ENCODE assay signal across 9 mouse cellular contexts in the genomic region with DNA sequence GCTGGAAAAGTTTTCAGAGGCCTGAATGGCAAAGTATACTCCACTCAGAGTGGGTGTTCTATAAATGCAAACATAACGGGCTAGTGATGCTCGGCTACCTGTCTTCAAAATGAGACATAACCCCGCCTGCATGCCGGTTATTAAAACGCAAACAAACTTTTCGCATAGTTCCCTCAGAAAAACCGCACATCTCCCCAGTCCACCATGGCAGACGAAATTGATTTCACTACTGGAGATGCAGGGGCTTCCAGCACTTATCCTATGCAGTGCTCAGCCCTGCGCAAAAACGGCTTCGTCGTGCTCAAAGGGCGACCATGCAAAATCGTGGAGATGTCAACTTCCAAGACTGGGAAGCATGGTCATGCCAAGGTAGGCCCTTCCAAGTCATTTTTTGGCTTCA. TPM values are rescaled to one million over a fixed set of nuclear protein-coding genes. Genes with fewer than 3 reads are reported as not detected.
DNase-seq lines count a peak whose midpoint lies in the region; ATAC-seq and TF ChIP-seq lines count a peak whose summit lies in the region.
"Had no signal": no experiment of that assay in that cellular context is flagged by ENCODE, and none has a peak within 500 bp of the region (broad histone marks: within the 10 kb centered on the region; RNA-seq: fewer than 3 reads in every experiment).

No protein-coding gene starts in this region.

- DNase-seq in heart, adult 2 months = no peak
- no peak for DNase-seq in heart, postnatal 36 days
- DNase-seq in G1E (ENCODE audit: low spot score) = no peak
- no peak for DNase-seq in heart, postnatal 0 days (ENCODE audit: low spot score)
- no peak for DNase-seq in frontal cortex, postnatal 36 days (ENCODE audit: low spot score in 2 of 2)
- DNase-seq in cerebellum, adult 18-20 months = no peak
- no peak for DNase-seq in retina, embryonic 14.5 days (ENCODE audit: low spot score)

- H3K4me1 ChIP-seq in heart, adult 2 months (ENCODE audit: control insufficient read depth, insufficient read depth, low read length) = peaks cover 2% of the 10 kb centered on the region
- H3K4me1 ChIP-seq in G1E (ENCODE audit: insufficient read depth, low read depth, low read length) = peaks cover 79% of the 10 kb centered on the region
- peaks cover 10% of the 10 kb centered on the region; the same call in 1 of the 2 replicates for H3K4me1 ChIP-seq in heart, postnatal 0 days (ENCODE audit: control insufficient read depth, insufficient read depth)

- intact Hi-C loops in heart, adult 2 months (cut with DNase I) = loop anchor here (2.0 kb wide), 1 partner anchor 23 kb away; the partner anchor contains the start of gene Rpl22l1
- intact Hi-C loops in heart, postnatal 36 days (cut with DNase I) = loop anchor here (2.0 kb wide), 1 partner anchor 23 kb away; the partner anchor contains the start of gene Rpl22l1

- TF ChIP-seq POLR2A in heart, adult 2 months (IDR thresholded peaks at IDR 0.05; ENCODE audit: insufficient read depth, low read depth, low read length) = no peak

- whole genome bisulfite sequencing in heart, adult 2 months = 32% methylated on average over 14 of the region's 14 CpGs
- 21% methylated on average over 14 of the region's 14 CpGs for WGBS in heart, postnatal 0 days
- WGBS in macrophage (ENCODE audit: missing documents) = 45% methylated on average over 14 of the region's 14 CpGs

- H3K36me3 ChIP-seq in heart, adult 2 months (ENCODE audit: control insufficient read depth, insufficient read depth, low read length) = no peaks in the 10 kb centered on the region
- H3K36me3 ChIP-seq in G1E (replicated peaks) = peaks cover 32% of the 10 kb centered on the region
- no peaks in the 10 kb centered on the region for H3K36me3 ChIP-seq in heart, postnatal 0 days (replicated peaks; ENCODE audit: control insufficient read depth, insufficient read depth, low read length)
- H3K36me3 ChIP-seq in macrophage (ENCODE audit: inconsistent target) = no peaks in the 10 kb centered on the region

- no peak for TF ChIP-seq EP300 in heart, adult 2 months (IDR thresholded peaks at IDR 0.05; ENCODE audit: insufficient read depth, low read depth, low read length)
- no peak for TF ChIP-seq EP300 in heart, postnatal 0 days (IDR thresholded peaks at IDR 0.05; ENCODE audit: low read depth)

- no peak for TF ChIP-seq CTCF in heart, adult 2 months (IDR thresholded peaks at IDR 0.05)
- TF ChIP-seq CTCF in G1E (IDR thresholded peaks at IDR 0.05; ENCODE audit: low read depth, low read length) = no peak
- TF ChIP-seq CTCF in heart, postnatal 0 days (IDR thresholded peaks at IDR 0.05; ENCODE audit: low read depth) = no peak

- H3K79me2 ChIP-seq in heart, adult 2 months (replicated peaks; ENCODE audit: control insufficient read depth, insufficient read depth, low read length) = no peaks in the 10 kb centered on the region
- no peaks in the 10 kb centered on the region for H3K79me2 ChIP-seq in macrophage (ENCODE audit: inconsistent target)

- H3K27me3 ChIP-seq in heart, adult 2 months (ENCODE audit: control insufficient read depth, insufficient read depth, low read length) = no peaks in the 10 kb centered on the region
- no peaks in the 10 kb centered on the region for H3K27me3 ChIP-seq in G1E (ENCODE audit: insufficient read depth, low read length)
- no peaks in the 10 kb centered on the region for H3K27me3 ChIP-seq in heart, postnatal 0 days (ENCODE audit: control insufficient read depth, insufficient read depth, low read length)
- H3K27me3 ChIP-seq: CH12.LX had no signal

- H3K4me3 ChIP-seq in heart, adult 2 months = peak overlapping the region; percentile 69
- H3K4me3 ChIP-seq in G1E (ENCODE audit: low read depth, low read length) = peak overlapping the region; percentile 97
- H3K4me3 ChIP-seq in heart, postnatal 0 days (ENCODE audit: low read depth, low read length) = peak overlapping the region; percentile 81
- peak overlapping the region; percentile 10; the same call in 1 of the 2 replicates for H3K4me3 ChIP-seq in macrophage (ENCODE audit: inconsistent target)

- no peak overlapping the region for H3K27ac ChIP-seq in heart, adult 2 months
- no peak overlapping the region for H3K27ac ChIP-seq in heart, postnatal 0 days (ENCODE audit: low read depth)
- no peak overlapping the region for H3K27ac ChIP-seq in macrophage

- H3K9me3 ChIP-seq in G1E (replicated peaks) = peaks cover 4% of the 10 kb centered on the region; the same call in 1 of the 2 replicates
- no peaks in the 10 kb centered on the region for H3K9me3 ChIP-seq in heart, postnatal 0 days (replicated peaks; ENCODE audit: control insufficient read depth, low read length)

- no peak for ATAC-seq in G1E (ENCODE audit: extremely low read depth, insufficient number of reproducible peaks, low FRiP score, poor library complexity, severe bottlenecking)
- ATAC-seq in heart, postnatal 0 days (ENCODE audit: insufficient read depth, low read depth) = no peak

- peak overlapping the region; percentile 71 for H3K9ac ChIP-seq in heart, adult 2 months (ENCODE audit: low read depth, low read length)
- H3K9ac ChIP-seq in heart, postnatal 0 days (replicated peaks; ENCODE audit: low read depth, low read length) = peak overlapping the region; percentile 74

- peak overlapping the region; percentile 99 for H3K4me2 ChIP-seq in heart, postnatal 0 days (ENCODE audit: low read depth, low read length)

RNA-seq across cellular contexts. Expression of gene Eif5a2, which starts 0.8 kb away (rescaled TPM):
- total RNA-seq in heart, adult 2 months (2021) = 1 to 10 TPM in 1 of 2 experiments, under 1 TPM in 1; 0.89 to 1.0 TPM
- polyA plus RNA-seq in heart, adult 2 months (2012; rRNA removed) = 0.57 and 1.3 TPM in 2 replicates
- 1 to 10 TPM; 1.3 to 1.4 TPM for total RNA-seq in heart, postnatal 36 days (2021)
- total RNA-seq in G1E (2014; fragmentation: Nextera tagmentation) (37.7 and 42.7 TPM in 2 replicates), G1E (2017) (50.2 and 56.1 TPM in 2 replicates)
- polyA plus RNA-seq in G1E (2012) (2.2 and 2.4 TPM in 2 replicates), macrophage (2018) (3.0 to 5.4 TPM (median 4.2 TPM) in 3 replicates)
- 5.2 and 10.5 TPM in 2 replicates for total RNA-seq in heart, postnatal 0 days (2014; rRNA removed; ENCODE audit: low replicate concordance)
- polyA plus RNA-seq in heart, postnatal 0 days (2015; fragmentation: Nextera tagmentation; extraction: Ambion mirVana) = 4.4 and 5.9 TPM in 2 replicates
- 1 to 10 TPM in 11 of 26 experiments, under 1 TPM in 13, not detected in 2; 0.12 to 2.6 (median 0.91) TPM for total RNA-seq in macrophage (2018; cell fraction: chromatin; rRNA removed)
- 1 to 10 TPM; 3.1 to 7.2 (median 4.9) TPM for total RNA-seq in macrophage (2018; cell fraction: cytosol; rRNA removed)
- 1 to 10 TPM in 22 of 26 experiments, under 1 TPM in 4; 0.79 to 6.0 (median 1.9) TPM for total RNA-seq in macrophage (2018; cell fraction: nucleus; rRNA removed)
- total RNA-seq: CH12.LX had no signal

RNA-seq across cellular contexts. Expression of gene Rpl22l1, which starts 23.4 kb away (rescaled TPM):
- total RNA-seq in heart, adult 2 months (2021) = 10 to 100 TPM; 85.3 to 97.4 TPM
- 8.2 and 12.5 TPM in 2 replicates for polyA plus RNA-seq in heart, adult 2 months (2012; rRNA removed)
- total RNA-seq in heart, postnatal 36 days (2021) = 10 to 100 TPM; 85.9 to 94.4 TPM
- total RNA-seq in G1E (2014; fragmentation: Nextera tagmentation) (114 and 119 TPM in 2 replicates), G1E (2017) (465 and 524 TPM in 2 replicates)
- polyA plus RNA-seq in G1E (2012) (16.7 and 20.6 TPM in 2 replicates), macrophage (2018) (25.0 to 190 TPM (median 105 TPM) in 3 replicates)
- total RNA-seq in heart, postnatal 0 days (2014; rRNA removed; ENCODE audit: low replicate concordance) = 106 and 109 TPM in 2 replicates
- 186 and 201 TPM in 2 replicates for polyA plus RNA-seq in heart, postnatal 0 days (2015; fragmentation: Nextera tagmentation; extraction: Ambion mirVana)
- total RNA-seq in macrophage (2018; cell fraction: chromatin; rRNA removed) = 10 to 100 TPM; 12.2 to 56.6 (median 25.6) TPM
- 100 to 1,000 TPM in 9 of 26 experiments, 10 to 100 TPM in 17; 48.0 to 167 (median 86.5) TPM for total RNA-seq in macrophage (2018; cell fraction: cytosol; rRNA removed)
- total RNA-seq in macrophage (2018; cell fraction: nucleus; rRNA removed) = 10 to 100 TPM; 19.5 to 61.3 (median 36.6) TPM

Comparison
In these comparisons a context has a peak if more than half of its experiments do, and no peak if none do; other contexts are left out.
1. H3K4me3 ChIP-seq: peak in every context shown above with its lines; median percentile 97 in G1E; 81 in heart, postnatal 0 days; 69 in heart, adult 2 months; 10 in macrophage.